Mouse (Mus musculus): ENCODE results near the gene Gm42906. TPM values are rescaled to one million over a fixed set of nuclear protein-coding genes. Genes with fewer than 3 reads are reported as not detected.

Gene Gm42906
- polyA plus RNA-seq, 1 experiment, result not detected

DNA sequence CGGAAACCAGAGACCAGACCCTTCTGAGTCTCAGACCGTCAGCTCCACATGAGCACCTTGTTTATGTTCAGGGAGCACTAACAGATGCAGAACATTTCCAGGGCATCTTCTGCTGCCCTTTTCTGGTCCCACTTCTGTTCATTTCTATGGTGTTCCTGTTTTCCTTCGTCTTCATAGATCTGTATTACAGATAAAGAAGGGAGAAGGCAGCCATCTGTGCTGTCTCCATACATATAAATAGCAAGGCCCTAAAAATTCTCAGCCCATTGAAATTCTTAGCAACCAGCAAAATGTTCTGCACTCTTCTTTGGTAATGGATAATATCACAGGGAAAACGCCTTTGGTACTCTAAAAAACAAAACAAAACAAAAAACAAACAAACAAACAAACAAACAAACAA lies 290.7 kb downstream of the Gm42906 start:
- peak overlapping the region; percentile 86; the same call in 1 of the 2 replicates for H3K27ac ChIP-seq (ENCODE audit: insufficient read depth, low read length)
- H3K4me3 ChIP-seq (ENCODE audit: insufficient read depth, low read length), result no peak overlapping the region
- H3K4me1 ChIP-seq (ENCODE audit: control insufficient read depth, insufficient read depth, low read length), result peaks cover 4% of the 10 kb centered on the region; the same call in 1 of the 2 replicates
- TF ChIP-seq POLR2A (IDR thresholded peaks at IDR 0.05; ENCODE audit: extremely low read depth, insufficient read depth, low read length), result no peak
- TF ChIP-seq CTCF (IDR thresholded peaks at IDR 0.05; ENCODE audit: extremely low read depth, insufficient read depth, low read length), result no peak

DNA sequence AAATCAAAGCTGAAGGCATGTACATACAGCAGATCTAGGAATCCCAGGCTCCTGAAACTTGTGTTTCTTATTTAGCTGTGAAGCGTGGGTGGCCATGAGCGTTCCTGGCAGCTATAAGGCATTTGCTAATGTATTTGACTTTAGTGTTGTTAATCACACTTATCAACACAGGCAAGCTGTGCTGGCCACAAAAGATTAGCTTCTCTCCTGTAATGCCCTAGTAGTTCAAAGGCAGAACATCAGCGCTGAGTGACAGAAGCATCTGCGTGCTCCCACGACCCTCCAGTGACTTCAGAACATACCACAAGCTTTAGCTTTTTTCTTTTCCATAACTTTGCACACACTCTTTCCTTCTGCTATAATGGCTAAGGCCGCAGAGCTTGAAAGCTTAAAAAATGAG lies 292.0 kb downstream of the Gm42906 start:
- peaks cover 4% of the 10 kb centered on the region; the same call in 1 of the 2 replicates for H3K4me1 ChIP-seq (ENCODE audit: control insufficient read depth, insufficient read depth, low read length)
- no peak overlapping the region for H3K4me3 ChIP-seq (ENCODE audit: insufficient read depth, low read length)
- no peak for TF ChIP-seq CTCF (IDR thresholded peaks at IDR 0.05; ENCODE audit: extremely low read depth, insufficient read depth, low read length)
- no peak for TF ChIP-seq POLR2A (IDR thresholded peaks at IDR 0.05; ENCODE audit: extremely low read depth, insufficient read depth, low read length)
- no peak overlapping the region for H3K27ac ChIP-seq (ENCODE audit: insufficient read depth, low read length)

DNA sequence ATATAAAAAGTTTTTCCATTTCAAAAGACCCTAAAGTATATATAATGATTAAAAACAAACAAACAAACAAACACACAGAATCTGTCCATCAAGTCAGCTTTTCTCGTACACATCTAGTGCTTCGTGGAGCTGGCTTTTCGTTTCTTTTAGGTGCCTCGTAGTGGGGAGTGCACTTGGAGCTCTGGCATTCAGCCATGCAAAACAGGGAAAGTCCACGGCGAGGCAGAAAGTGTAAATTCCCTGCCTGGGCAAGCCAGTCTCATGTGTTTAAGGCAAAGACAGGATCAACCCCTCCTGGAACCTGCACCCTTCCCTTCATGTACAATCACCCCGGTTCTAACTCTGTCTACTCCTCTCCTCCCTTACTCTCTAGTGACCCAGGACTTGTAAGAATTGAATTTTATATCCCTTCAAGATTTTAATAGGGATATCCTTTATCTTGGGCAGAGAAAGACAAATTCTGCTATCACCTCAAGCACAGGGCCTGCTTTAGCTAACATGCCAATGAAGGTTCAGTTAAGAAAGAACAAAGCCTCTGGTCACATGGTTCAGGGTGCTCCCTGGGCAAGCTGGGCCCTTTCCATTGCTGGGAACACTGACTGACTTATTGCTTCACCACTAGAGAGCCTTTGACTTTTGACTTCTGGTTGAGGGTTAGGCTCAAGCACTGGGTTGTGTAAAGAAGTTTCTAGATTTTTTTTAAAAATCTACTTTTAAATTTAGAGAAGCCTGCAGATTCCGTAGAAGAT lies 292.7 kb downstream of the Gm42906 start:
- Histone ChIP-seq H3K4me3 (ENCODE audit: insufficient read depth, low read length) (no peak overlapping the region), H3K4me1 (ENCODE audit: control insufficient read depth, insufficient read depth, low read length) (peaks cover 4% of the 10 kb centered on the region; the same call in 1 of the 2 replicates), H3K27ac (ENCODE audit: insufficient read depth, low read length) (no peak overlapping the region)
- no peak for TF ChIP-seq POLR2A (IDR thresholded peaks at IDR 0.05; ENCODE audit: extremely low read depth, insufficient read depth, low read length)
- TF ChIP-seq CTCF (IDR thresholded peaks at IDR 0.05; ENCODE audit: extremely low read depth, insufficient read depth, low read length), result no peak

DNA sequence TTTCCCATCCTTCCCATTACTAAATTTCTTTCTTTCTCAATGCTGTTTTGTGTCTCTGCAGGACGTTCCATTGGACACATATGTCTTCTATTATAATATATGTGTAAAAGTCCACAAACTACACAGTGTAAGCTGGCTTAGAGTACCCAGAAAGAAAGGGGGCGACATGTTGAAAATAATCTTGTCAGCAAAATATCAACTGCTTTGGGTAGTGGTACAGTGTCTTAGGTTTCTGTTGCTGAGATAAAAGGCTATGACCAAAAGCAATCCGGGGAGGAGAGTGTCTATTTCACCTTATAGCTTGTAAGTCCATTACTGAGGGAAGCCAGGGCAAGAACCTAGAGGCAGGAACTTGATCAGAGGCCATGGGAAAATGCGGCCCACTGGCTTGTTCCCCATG lies 293.8 kb downstream of the Gm42906 start:
- TF ChIP-seq CTCF (IDR thresholded peaks at IDR 0.05; ENCODE audit: extremely low read depth, insufficient read depth, low read length) (no peak), POLR2A (IDR thresholded peaks at IDR 0.05; ENCODE audit: extremely low read depth, insufficient read depth, low read length) (no peak)
- H3K27ac ChIP-seq (ENCODE audit: insufficient read depth, low read length), result no peak overlapping the region
- H3K4me3 ChIP-seq (ENCODE audit: insufficient read depth, low read length), result no peak overlapping the region
- H3K4me1 ChIP-seq (ENCODE audit: control insufficient read depth, insufficient read depth, low read length), result peaks cover 4% of the 10 kb centered on the region; the same call in 1 of the 2 replicates

DNA sequence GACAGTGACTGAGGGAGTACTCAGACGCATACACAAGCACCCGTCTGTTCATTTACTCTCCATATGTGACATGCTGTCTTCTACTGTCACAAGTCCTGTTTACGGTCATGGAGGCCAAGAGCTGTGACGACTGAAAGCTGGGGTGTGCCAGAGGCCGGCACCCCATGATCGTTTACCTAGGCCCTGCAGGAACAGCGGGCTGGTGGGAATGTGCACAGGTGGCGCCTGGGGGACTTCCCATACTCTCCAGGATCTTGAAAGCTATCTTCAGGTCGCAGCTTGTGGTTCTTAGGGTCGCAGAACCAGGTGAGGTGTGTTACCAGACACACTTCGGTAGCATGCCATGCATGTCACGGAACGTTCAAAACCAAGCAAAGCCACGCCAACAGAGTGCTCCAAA lies 294.2 kb downstream of the Gm42906 start:
- no peak for TF ChIP-seq CTCF (IDR thresholded peaks at IDR 0.05; ENCODE audit: extremely low read depth, insufficient read depth, low read length)
- no peak for TF ChIP-seq POLR2A (IDR thresholded peaks at IDR 0.05; ENCODE audit: extremely low read depth, insufficient read depth, low read length)
- Histone ChIP-seq H3K4me1 (ENCODE audit: control insufficient read depth, insufficient read depth, low read length) (peaks cover 4% of the 10 kb centered on the region; the same call in 1 of the 2 replicates), H3K27ac (ENCODE audit: insufficient read depth, low read length) (no peak overlapping the region), H3K4me3 (ENCODE audit: insufficient read depth, low read length) (no peak overlapping the region)

DNA sequence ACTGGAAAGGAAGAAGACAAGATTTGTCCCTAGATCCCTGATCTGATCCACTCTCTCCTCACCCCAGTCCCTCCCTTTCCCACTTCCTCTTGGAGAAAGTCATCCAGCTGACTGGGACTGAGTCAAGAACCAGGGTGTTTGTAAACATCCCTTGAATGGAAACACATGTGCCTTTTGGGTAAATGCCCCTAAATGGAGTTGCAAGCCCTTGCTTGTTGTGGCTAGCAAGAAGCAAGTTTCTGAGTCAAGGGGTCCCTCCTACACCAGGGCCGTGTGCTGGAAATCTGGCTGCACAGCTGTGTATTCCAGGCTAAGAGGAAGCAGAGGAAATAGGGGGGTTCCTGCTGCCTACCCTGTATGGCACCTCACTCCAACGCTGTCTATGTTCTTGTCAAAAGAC lies 298.2 kb downstream of the Gm42906 start:
- TF ChIP-seq CTCF (IDR thresholded peaks at IDR 0.05; ENCODE audit: extremely low read depth, insufficient read depth, low read length) (no peak), POLR2A (IDR thresholded peaks at IDR 0.05; ENCODE audit: extremely low read depth, insufficient read depth, low read length) (no peak)
- Histone ChIP-seq H3K4me1 (ENCODE audit: control insufficient read depth, insufficient read depth, low read length) (peaks cover 2% of the 10 kb centered on the region; the same call in 1 of the 2 replicates), H3K27ac (ENCODE audit: insufficient read depth, low read length) (no peak overlapping the region), H3K4me3 (ENCODE audit: insufficient read depth, low read length) (no peak overlapping the region)

DNA sequence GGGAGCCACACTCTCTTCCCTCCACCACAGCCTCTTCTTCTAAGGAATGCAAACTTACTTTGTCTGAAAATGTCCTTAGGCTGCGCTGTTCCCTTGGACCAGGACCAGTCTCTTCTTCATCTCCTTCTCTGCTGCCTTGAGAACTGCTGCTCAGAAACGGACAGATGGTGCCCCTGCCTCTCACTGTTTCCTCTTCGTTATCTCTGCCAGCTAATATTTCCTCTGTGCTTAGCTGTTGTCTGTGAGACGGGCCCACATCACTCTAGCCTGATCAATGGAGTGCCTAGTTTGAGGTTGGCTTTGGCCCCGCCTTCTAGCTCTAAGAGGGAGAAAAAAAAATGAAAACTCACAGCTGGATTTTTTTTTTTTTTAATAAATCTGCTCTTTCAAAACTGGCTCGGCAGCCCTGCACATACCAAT lies 300.7 kb downstream of the Gm42906 start:
- H3K27ac ChIP-seq (ENCODE audit: insufficient read depth, low read length), result no peak overlapping the region
- TF ChIP-seq CTCF (IDR thresholded peaks at IDR 0.05; ENCODE audit: extremely low read depth, insufficient read depth, low read length) (no peak), POLR2A (IDR thresholded peaks at IDR 0.05; ENCODE audit: extremely low read depth, insufficient read depth, low read length) (no peak)
- H3K4me3 ChIP-seq (ENCODE audit: insufficient read depth, low read length), result peak overlapping the region; percentile 14; the same call in 1 of the 2 replicates
- peaks cover 2% of the 10 kb centered on the region; the same call in 1 of the 2 replicates for H3K4me1 ChIP-seq (ENCODE audit: control insufficient read depth, insufficient read depth, low read length)

DNA sequence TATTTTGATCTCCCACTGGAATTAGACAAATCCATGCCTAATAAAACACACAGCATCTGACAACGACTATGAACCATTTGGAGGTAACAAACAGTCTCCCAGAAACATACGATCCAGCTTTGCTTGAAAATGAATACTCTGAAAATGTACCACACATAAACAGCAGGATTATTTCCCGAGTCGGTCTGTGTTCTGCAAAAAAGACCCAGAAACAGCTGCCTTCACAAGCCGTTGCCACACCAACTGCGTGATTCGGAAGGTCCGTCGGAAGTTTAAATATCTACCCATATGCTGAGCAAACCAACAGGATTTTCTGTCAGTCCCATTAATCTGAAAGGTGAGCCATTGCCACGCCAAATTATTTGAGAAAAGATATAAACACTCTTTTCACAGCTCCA lies 301.4 kb downstream of the Gm42906 start:
- H3K4me1 ChIP-seq (ENCODE audit: control insufficient read depth, insufficient read depth, low read length), result peaks cover 2% of the 10 kb centered on the region; the same call in 1 of the 2 replicates
- no peak overlapping the region; the same call in 1 of the 2 replicates for H3K4me3 ChIP-seq (ENCODE audit: insufficient read depth, low read length)
- H3K27ac ChIP-seq (ENCODE audit: insufficient read depth, low read length), result no peak overlapping the region
- no peak for TF ChIP-seq CTCF (IDR thresholded peaks at IDR 0.05; ENCODE audit: extremely low read depth, insufficient read depth, low read length)
- TF ChIP-seq POLR2A (IDR thresholded peaks at IDR 0.05; ENCODE audit: extremely low read depth, insufficient read depth, low read length), result no peak

DNA sequence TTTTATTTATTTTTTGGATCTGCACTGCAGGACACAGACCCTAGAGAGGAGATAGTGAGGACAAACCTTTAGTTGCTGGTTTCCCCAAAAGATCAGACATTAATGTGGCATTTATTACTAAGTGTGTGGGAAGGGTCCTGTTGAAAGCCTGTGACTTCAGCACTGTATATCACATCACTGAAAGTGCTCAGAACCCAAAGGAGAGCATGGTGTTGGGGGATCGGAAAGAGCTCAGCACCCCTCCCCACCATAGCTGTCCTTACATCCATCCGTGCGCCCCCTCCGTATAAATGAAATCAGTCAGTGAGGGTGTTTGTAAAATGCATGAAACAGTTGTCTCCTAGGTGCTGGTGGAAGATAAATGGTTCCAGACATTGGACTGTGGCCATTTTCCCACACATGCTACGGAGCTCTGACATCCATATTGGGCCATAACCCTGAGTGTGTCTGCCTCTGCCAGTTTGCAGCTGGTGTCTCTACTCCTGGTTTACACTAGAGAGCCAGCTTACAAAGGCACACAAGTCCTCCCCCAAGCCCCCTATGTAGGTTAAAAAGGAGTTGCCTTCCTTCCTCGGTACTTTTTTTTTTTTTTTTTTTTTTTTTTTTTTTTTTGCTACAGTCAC lies 301.9 kb downstream of the Gm42906 start:
- no peak overlapping the region for H3K27ac ChIP-seq (ENCODE audit: insufficient read depth, low read length)
- no peak for TF ChIP-seq CTCF (IDR thresholded peaks at IDR 0.05; ENCODE audit: extremely low read depth, insufficient read depth, low read length)
- no peak for TF ChIP-seq POLR2A (IDR thresholded peaks at IDR 0.05; ENCODE audit: extremely low read depth, insufficient read depth, low read length)
- peaks cover 2% of the 10 kb centered on the region; the same call in 1 of the 2 replicates for H3K4me1 ChIP-seq (ENCODE audit: control insufficient read depth, insufficient read depth, low read length)
- no peak overlapping the region for H3K4me3 ChIP-seq (ENCODE audit: insufficient read depth, low read length)
